Mouse (Mus musculus) liver, embryonic 13.5 days (tissue): Measurements from ENCODE around the gene Mif4gd. TPM values are rescaled to one million over a fixed set of nuclear protein-coding genes. Genes with fewer than 3 reads are reported as not detected.
"Not testable (repeated sequence)": the region's sequence is repeated elsewhere in the genome, so short reads cannot be mapped to it uniquely, and the experiment has no call there.

ENCODE experiments used
- ATAC-seq: fragments of 200-750 bp; cut with Nextera tagmentation; 2 replicates; pipeline ENCODE4 v1.8.0; 2017; ENCODE audit warnings: low read depth, mild to moderate bottlenecking, moderate number of reproducible peaks, moderate library complexity
- DNase-seq: peaks from one replicate; pipeline ENCODE4 v3.0.0; 2022
- H3K27ac ChIP-seq: fragments of 300-500 bp; sonication (generic); 2 replicates; pipeline ENCODE4 v1.5.1; 2015; ENCODE audit warnings: moderate library complexity, mild to moderate bottlenecking, inconsistent platforms
- H3K27me3 ChIP-seq: fragments of 300-500 bp; sonication (generic); 2 replicates; pipeline ENCODE4 v1.6.1; 2015; ENCODE audit warnings: mild to moderate bottlenecking, inconsistent platforms
- H3K36me3 ChIP-seq: fragments of 300-500 bp; sonication (generic); 2 replicates; pipeline ENCODE4 v1.6.1; 2015; ENCODE audit warnings: mild to moderate bottlenecking, inconsistent platforms
- H3K4me1 ChIP-seq: fragments of 300-500 bp; sonication (generic); replicated peaks from 2 replicates; pipeline ENCODE4 v1.6.1; 2015; ENCODE audit warnings: inconsistent platforms
- H3K4me2 ChIP-seq: fragments of 300-500 bp; sonication (generic); 2 replicates; pipeline ENCODE4 v1.6.1; 2015; ENCODE audit warnings: inconsistent platforms, mild to moderate bottlenecking, moderate library complexity
- H3K4me3 ChIP-seq: fragments of 300-500 bp; sonication (generic); replicated peaks from 2 replicates; pipeline ENCODE4 v1.5.1; 2015; ENCODE audit warnings: mild to moderate bottlenecking, inconsistent platforms
- H3K9ac ChIP-seq: fragments of 300-500 bp; sonication (generic); 2 replicates; pipeline ENCODE4 v1.6.1; 2015; ENCODE audit warnings: mild to moderate bottlenecking, inconsistent platforms
- H3K9me3 ChIP-seq: fragments of 300-500 bp; sonication (generic); replicated peaks from 2 replicates; pipeline ENCODE4 v1.6.1; 2016; ENCODE audit warnings: inconsistent platforms
- WGBS: fragments of 180-500 bp; shearing (Covaris S2); methylation state at CpG from one replicate; pipeline ENCODE4 v1.1.7; 2015; ENCODE audit not compliant: insufficient replicate concordance; 5-methylcytosine and 5-hydroxymethylcytosine counted together
- polyA plus RNA-seq: library from polyadenylated mRNA; unstranded; fragments of >200 nt; fragmentation: Nextera tagmentation; extraction: Ambion mirVana; gene quantifications from 2 replicates; pipeline ENCODE4 v1.2.1, GENCODE M21; 2015

Mif4gd gene
- 26.8 and 30.3 TPM in 2 replicates for polyA plus RNA-seq

DNA sequence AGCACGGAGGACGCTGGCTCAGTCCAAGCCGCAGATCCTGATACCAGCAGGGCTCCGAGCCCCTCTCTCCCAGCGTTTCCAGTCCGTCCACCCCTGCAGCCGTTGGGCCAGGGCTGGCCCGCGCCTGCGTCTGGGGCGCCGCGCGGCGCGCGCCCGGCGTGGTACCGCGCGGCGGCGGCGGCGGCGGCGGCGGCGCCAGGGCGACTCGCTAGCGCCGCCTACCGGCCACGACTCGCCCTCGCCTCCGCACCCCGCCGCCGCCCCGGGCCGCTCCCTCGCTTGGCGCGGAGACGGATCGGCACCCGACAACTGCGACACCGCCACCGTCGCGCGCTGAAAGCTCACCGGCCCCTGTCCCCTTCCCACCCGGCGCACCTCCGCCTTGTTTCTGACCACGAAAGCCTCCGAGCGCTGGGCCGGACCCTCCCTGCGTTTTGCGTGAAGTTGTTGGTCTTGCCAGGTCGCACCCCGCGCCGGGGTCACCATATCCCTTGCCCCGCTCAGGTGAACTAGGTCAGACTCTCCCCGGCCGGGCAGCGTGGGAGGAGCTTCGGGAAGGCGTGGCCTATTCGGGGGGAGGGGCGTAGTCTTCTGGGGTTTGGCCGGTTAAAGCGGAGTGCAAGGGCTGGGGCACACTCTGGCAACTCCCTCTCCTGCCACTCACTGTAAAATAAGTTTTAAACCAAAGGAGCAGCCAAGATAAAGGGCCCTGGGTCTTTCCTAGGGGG lies at the start of gene Mif4gd:
Mif4gd (minus strand) TSS at position 560 of the 728 bp plus-strand sequence.
- H3K4me1 ChIP-seq: peaks cover 49% of the 10 kb centered on the region
- H3K4me3 ChIP-seq: peak within 1 kb of the TSS; percentile 77
- under 1% methylated on average over 79 of the region's 80 CpGs for WGBS
- H3K9ac ChIP-seq: peak within 1 kb of the TSS; percentile 90
- peaks cover 47% of the 10 kb centered on the region for H3K36me3 ChIP-seq
- peak within 1 kb of the TSS; percentile 98 for H3K27ac ChIP-seq
- no peaks in the 10 kb centered on the region for H3K9me3 ChIP-seq
- H3K4me2 ChIP-seq: peak within 1 kb of the TSS; percentile 93
- peak; percentile 86 for ATAC-seq
- no peaks in the 10 kb centered on the region for H3K27me3 ChIP-seq
- peak; percentile 94 for DNase-seq

- no peak overlapping the region for H3K4me3 ChIP-seq
- no peak for DNase-seq
- ATAC-seq: no peak
- no peaks in the 10 kb centered on the region for H3K9me3 ChIP-seq
- no peak overlapping the region for H3K4me2 ChIP-seq
- no peak overlapping the region for H3K27ac ChIP-seq
- peaks cover 30% of the 10 kb centered on the region for H3K4me1 ChIP-seq
- no peak overlapping the region for H3K9ac ChIP-seq
- H3K27me3 ChIP-seq: no peaks in the 10 kb centered on the region
- peaks cover 15% of the 10 kb centered on the region for H3K36me3 ChIP-seq
- 87% methylated on average over 4 of the region's 4 CpGs for WGBS
These were observed 47.6 kb upstream of the Mif4gd start for GRCm38 (mm10) chr11:115660376-115660775.

DNA sequence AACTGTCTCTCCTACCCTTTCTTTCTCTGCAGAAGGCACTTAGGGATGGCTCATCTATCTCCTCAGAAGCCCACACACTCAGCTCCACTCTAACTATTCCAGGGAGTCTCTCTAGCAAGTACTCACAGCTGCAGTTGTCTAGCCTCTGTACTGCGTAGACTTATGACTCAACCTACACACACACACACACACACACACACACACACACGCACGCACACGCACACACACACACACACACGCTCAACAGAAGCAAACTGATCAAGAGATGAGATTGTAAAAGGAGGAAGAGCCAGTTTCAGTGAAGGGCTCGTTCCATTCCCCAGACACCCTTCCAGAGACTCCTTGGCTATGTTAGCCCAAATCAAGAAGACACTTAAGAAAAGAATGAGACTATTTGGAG lies 45.8 kb upstream of the Mif4gd start:
- no peak overlapping the region for H3K9ac ChIP-seq
- H3K4me3 ChIP-seq: no peak overlapping the region
- H3K27me3 ChIP-seq: no peaks in the 10 kb centered on the region
- ATAC-seq: no peak
- H3K9me3 ChIP-seq: no peaks in the 10 kb centered on the region
- DNase-seq: no peak
- no peak overlapping the region for H3K27ac ChIP-seq
- H3K4me1 ChIP-seq: peaks cover 20% of the 10 kb centered on the region; the same call in 1 of the 2 replicates
- WGBS: 44% methylated on average over 6 of the region's 6 CpGs
- H3K4me2 ChIP-seq: no peak overlapping the region
- H3K36me3 ChIP-seq: peaks cover 29% of the 10 kb centered on the region

GRCm38 (mm10) chr11:115654128-115654527 lies 41.4 kb upstream of the Mif4gd start:
- H3K27ac ChIP-seq: no peak overlapping the region
- H3K4me2 ChIP-seq: no peak overlapping the region
- H3K9me3 ChIP-seq: no peaks in the 10 kb centered on the region
- ATAC-seq (no peak), DNase-seq (no peak)
- no peaks in the 10 kb centered on the region for H3K27me3 ChIP-seq
- peaks cover 34% of the 10 kb centered on the region for H3K36me3 ChIP-seq
- peaks cover 24% of the 10 kb centered on the region; the same call in 1 of the 2 replicates for H3K4me1 ChIP-seq
- H3K9ac ChIP-seq: no peak overlapping the region
- WGBS: 31% methylated on average over 2 of the region's 2 CpGs
- no peak overlapping the region for H3K4me3 ChIP-seq

GRCm38 (mm10) chr11:115653194-115653593 lies 40.4 kb upstream of the Mif4gd start:
- Histone ChIP-seq H3K4me2 (no peak overlapping the region), H3K27me3 (no peaks in the 10 kb centered on the region), H3K27ac (peak overlapping the region; percentile 9; the same call in 1 of the 2 replicates), H3K9ac (no peak overlapping the region), H3K36me3 (peaks cover 42% of the 10 kb centered on the region), H3K4me3 (no peak overlapping the region), H3K9me3 (no peaks in the 10 kb centered on the region), H3K4me1 (peaks cover 16% of the 10 kb centered on the region; the same call in 1 of the 2 replicates)
- ATAC-seq (no peak), DNase-seq (no peak)
- WGBS: 72% methylated on average over 3 of the region's 3 CpGs

DNA sequence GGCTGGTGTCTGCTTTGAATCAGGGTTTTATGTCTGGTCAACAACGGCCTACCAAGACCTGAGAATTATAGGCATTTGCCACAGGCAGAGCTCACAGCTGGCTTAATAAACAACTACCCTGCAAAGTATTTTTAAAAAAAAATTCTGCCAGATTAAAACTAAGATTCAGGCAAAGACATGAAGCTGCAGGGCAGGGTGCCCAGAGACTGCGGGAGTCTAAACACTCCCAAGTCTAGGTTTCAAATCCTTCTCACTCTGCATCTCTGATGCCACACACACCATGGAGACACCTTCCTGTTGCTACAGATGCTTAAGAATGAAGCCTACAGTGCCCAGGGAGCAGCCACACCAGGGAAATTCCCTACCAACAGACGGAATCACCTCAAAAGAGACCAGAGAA lies 38.9 kb upstream of the Mif4gd start:
- 74% methylated on average over 3 of the region's 3 CpGs for WGBS

GRCm38 (mm10) chr11:115649706-115650105 lies 36.9 kb upstream of the Mif4gd start:
- no peaks in the 10 kb centered on the region for H3K27me3 ChIP-seq
- DNase-seq: no peak
- no peak overlapping the region for H3K4me3 ChIP-seq
- no peak overlapping the region for H3K27ac ChIP-seq
- peaks cover 7% of the 10 kb centered on the region; the same call in 1 of the 2 replicates for H3K4me1 ChIP-seq
- no peaks in the 10 kb centered on the region for H3K9me3 ChIP-seq
- no peak overlapping the region for H3K4me2 ChIP-seq
- peaks cover 61% of the 10 kb centered on the region for H3K36me3 ChIP-seq
- 85% methylated on average over 10 of the region's 10 CpGs for WGBS
- no peak overlapping the region for H3K9ac ChIP-seq
- no peak for ATAC-seq

More for the DNA sequence above, 38.9 kb upstream of the Mif4gd start:
- Histone ChIP-seq H3K4me1 (peaks cover 9% of the 10 kb centered on the region; the same call in 1 of the 2 replicates), H3K27ac (no peak overlapping the region), H3K4me2 (no peak overlapping the region), H3K36me3 (peaks cover 50% of the 10 kb centered on the region), H3K9ac (no peak overlapping the region), H3K9me3 (no peaks in the 10 kb centered on the region), H3K4me3 (no peak overlapping the region), H3K27me3 (no peaks in the 10 kb centered on the region)
- ATAC-seq (no peak), DNase-seq (no peak)

GRCm38 (mm10) chr11:115647459-115647858 lies 34.7 kb upstream of the Mif4gd start:
- H3K9ac ChIP-seq: no peak overlapping the region
- H3K4me1 ChIP-seq: 0 out of 2 replicates have a peak, but pooled peaks cover 3% of the 10 kb centered on the region
- no peak overlapping the region for H3K27ac ChIP-seq
- WGBS: 68% methylated on average over 6 of the region's 6 CpGs
- H3K36me3 ChIP-seq: peaks cover 62% of the 10 kb centered on the region
- no peak overlapping the region for H3K4me2 ChIP-seq
- ATAC-seq (no peak), DNase-seq (peak; percentile 34)
- no peak overlapping the region for H3K4me3 ChIP-seq
- H3K27me3 ChIP-seq: no peaks in the 10 kb centered on the region
- H3K9me3 ChIP-seq: no peaks in the 10 kb centered on the region

- Histone ChIP-seq H3K4me1 (peaks cover 11% of the 10 kb centered on the region), H3K4me2 (no peak overlapping the region), H3K36me3 (peaks cover 62% of the 10 kb centered on the region), H3K27me3 (no peaks in the 10 kb centered on the region), H3K4me3 (no peak overlapping the region), H3K9me3 (no peaks in the 10 kb centered on the region), H3K9ac (no peak overlapping the region), H3K27ac (no peak overlapping the region)
- 84% methylated on average over 9 of the region's 9 CpGs for WGBS
- DNase-seq: no peak
- ATAC-seq: no peak
These were observed 33.7 kb upstream of the Mif4gd start for GRCm38 (mm10) chr11:115646439-115646838.

GRCm38 (mm10) chr11:115645498-115645897 lies 32.7 kb upstream of the Mif4gd start:
- DNase-seq, H3K4me3 ChIP-seq, H3K4me2 ChIP-seq, H3K27me3 ChIP-seq, ATAC-seq, H3K27ac ChIP-seq, H3K9ac ChIP-seq, H3K9me3 ChIP-seq: not testable (repeated sequence)
- Histone ChIP-seq H3K36me3 (peaks cover 58% of the 10 kb centered on the region), H3K4me1 (peaks cover 19% of the 10 kb centered on the region)
- WGBS: 82% methylated on average over 14 of the region's 14 CpGs

DNA sequence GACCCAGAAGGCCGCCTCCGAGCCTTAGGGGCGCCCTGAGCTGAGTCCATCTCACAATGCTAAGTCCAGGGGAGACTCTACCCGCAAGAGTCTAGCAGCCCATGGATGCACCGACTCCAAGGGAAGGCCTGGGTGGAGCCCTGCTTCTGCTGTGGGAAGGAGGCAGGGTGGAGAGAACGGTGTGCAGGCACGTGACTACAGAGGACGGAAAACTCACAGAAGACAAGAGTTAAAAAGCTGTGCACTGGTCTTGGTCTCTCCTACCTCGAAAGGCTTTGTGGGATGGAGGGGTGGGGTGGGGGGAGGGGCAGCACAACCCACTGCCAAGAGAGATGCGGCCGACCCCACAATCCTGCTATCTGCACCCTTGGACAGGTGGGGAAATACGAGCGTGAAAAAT lies 31.5 kb upstream of the Mif4gd start:
- ATAC-seq: no peak
- WGBS: 77% methylated on average over 13 of the region's 13 CpGs
- Histone ChIP-seq H3K27ac (no peak overlapping the region), H3K4me3 (no peak overlapping the region), H3K4me2 (no peak overlapping the region), H3K36me3 (peaks cover 53% of the 10 kb centered on the region), H3K27me3 (no peaks in the 10 kb centered on the region), H3K4me1 (peaks cover 22% of the 10 kb centered on the region), H3K9me3 (no peaks in the 10 kb centered on the region), H3K9ac (no peak overlapping the region)
- no peak for DNase-seq

DNA sequence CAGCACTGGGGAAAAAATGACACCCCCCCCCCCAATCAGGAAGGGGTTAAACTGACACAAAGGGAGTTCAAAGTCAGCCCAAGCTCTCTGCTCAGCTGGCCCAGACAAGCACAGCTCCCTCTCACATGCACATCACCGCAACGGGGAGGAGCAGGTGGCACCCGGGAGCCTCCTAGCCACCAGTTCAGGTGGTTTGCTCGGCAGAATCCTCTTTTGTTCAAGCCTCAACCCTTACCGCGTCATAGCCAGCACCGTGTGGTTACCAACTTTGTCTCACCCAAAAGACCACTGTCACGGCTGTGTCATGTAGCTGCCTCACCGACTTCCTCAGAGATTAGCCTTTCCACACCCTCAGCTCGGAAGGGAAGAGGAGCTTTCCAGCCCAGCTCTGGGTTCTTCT lies 30.5 kb upstream of the Mif4gd start:
- no peak for DNase-seq
- no peaks in the 10 kb centered on the region for H3K27me3 ChIP-seq
- no peak overlapping the region for H3K4me3 ChIP-seq
- peaks cover 44% of the 10 kb centered on the region for H3K36me3 ChIP-seq
- H3K9me3 ChIP-seq: no peaks in the 10 kb centered on the region
- 43% methylated on average over 10 of the region's 10 CpGs for WGBS
- no peak overlapping the region for H3K4me2 ChIP-seq
- no peak for ATAC-seq
- peaks cover 26% of the 10 kb centered on the region for H3K4me1 ChIP-seq
- H3K9ac ChIP-seq: no peak overlapping the region
- no peak overlapping the region for H3K27ac ChIP-seq
